Mouse (Mus musculus) heart, adult 2 months (tissue): Measurements from ENCODE around the gene Itga4. TPM values are rescaled to one million over a fixed set of nuclear protein-coding genes. Genes with fewer than 3 reads are reported as not detected.

Experiments used
- DNase-seq, 2 experiments: peaks; one replicate each; pipeline ENCODE4 v3.0.0; 2021
- H3K27ac ChIP-seq: fragments of 200-600 bp; 2 replicates; pipeline ENCODE4 v1.8.1; 2022
- H3K27me3 ChIP-seq: fragments of 200-500 bp; 2 replicates; pipeline ENCODE4 v1.6.1; 2012; ENCODE audit warnings: mild to moderate bottlenecking, low read length, inconsistent platforms, mixed read lengths; ENCODE audit not compliant: control insufficient read depth, insufficient read depth
- H3K36me3 ChIP-seq: fragments of 200-500 bp; 2 replicates; pipeline ENCODE4 v1.6.1; 2012; ENCODE audit warnings: low read length, inconsistent platforms; ENCODE audit not compliant: control insufficient read depth, insufficient read depth
- H3K4me1 ChIP-seq: fragments of 200-500 bp; 2 replicates; pipeline ENCODE4 v1.6.1; 2011; ENCODE audit warnings: low read length; ENCODE audit not compliant: control insufficient read depth, insufficient read depth
- H3K4me3 ChIP-seq: fragments of 200-600 bp; 2 replicates; pipeline ENCODE4 v1.8.1; 2022
- H3K79me2 ChIP-seq: fragments of 200-500 bp; replicated peaks from 2 replicates; pipeline ENCODE4 v1.6.1; 2012; ENCODE audit warnings: mild to moderate bottlenecking, inconsistent platforms, low read length, moderate library complexity, mixed read lengths; ENCODE audit not compliant: control insufficient read depth, insufficient read depth
- H3K9ac ChIP-seq: fragments of 200-500 bp; 2 replicates; pipeline ENCODE4 v1.6.1; 2012; ENCODE audit warnings: low read depth, mild to moderate bottlenecking, control low read depth, inconsistent platforms, low read length, mixed read lengths
- CTCF ChIP-seq: fragments of 200-600 bp; IDR thresholded peaks from 2 replicates; pipeline ENCODE4 v1.8.1; 2022; ENCODE audit warnings: antibody characterized with exemption, mild to moderate bottlenecking, moderate library complexity
- EP300 ChIP-seq: fragments of 200-500 bp; IDR thresholded peaks from 2 replicates; pipeline ENCODE4 v1.6.1; 2011; ENCODE audit warnings: low read depth, low read length, control low read depth; ENCODE audit not compliant: insufficient read depth
- POLR2A ChIP-seq: fragments of 200-500 bp; IDR thresholded peaks from 2 replicates; pipeline ENCODE4 v1.6.1; 2011; ENCODE audit warnings: mild to moderate bottlenecking, low read depth, low read length, control low read depth; ENCODE audit not compliant: insufficient read depth
- WGBS: fragments of 180-500 bp; shearing (Covaris S2); methylation state at CpG from one replicate; pipeline ENCODE4 v1.1.7; 2018; 5-methylcytosine and 5-hydroxymethylcytosine counted together
- intact Hi-C: fragments of 180-260 bp; cut with DNase I; formaldehyde crosslinking; loops from one replicate; pipeline ENCODE4 v1.15.1; 2025
- polyA plus RNA-seq: library from polyadenylated mRNA; depleted of rRNA; stranded (reverse); fragments of >200 nt; gene quantifications from 2 replicates; pipeline ENCODE4 v1.2.3, GENCODE M21; 2012
- total RNA-seq, 2 experiments: library from RNA; stranded (reverse); gene quantifications; 2 replicates each; pipeline ENCODE4 v1.2.3; 2021

The Itga4 gene
- total and polyA plus RNA-seq, 3 experiments: 1.7 to 2.7 (median 1.8) TPM

DNA sequence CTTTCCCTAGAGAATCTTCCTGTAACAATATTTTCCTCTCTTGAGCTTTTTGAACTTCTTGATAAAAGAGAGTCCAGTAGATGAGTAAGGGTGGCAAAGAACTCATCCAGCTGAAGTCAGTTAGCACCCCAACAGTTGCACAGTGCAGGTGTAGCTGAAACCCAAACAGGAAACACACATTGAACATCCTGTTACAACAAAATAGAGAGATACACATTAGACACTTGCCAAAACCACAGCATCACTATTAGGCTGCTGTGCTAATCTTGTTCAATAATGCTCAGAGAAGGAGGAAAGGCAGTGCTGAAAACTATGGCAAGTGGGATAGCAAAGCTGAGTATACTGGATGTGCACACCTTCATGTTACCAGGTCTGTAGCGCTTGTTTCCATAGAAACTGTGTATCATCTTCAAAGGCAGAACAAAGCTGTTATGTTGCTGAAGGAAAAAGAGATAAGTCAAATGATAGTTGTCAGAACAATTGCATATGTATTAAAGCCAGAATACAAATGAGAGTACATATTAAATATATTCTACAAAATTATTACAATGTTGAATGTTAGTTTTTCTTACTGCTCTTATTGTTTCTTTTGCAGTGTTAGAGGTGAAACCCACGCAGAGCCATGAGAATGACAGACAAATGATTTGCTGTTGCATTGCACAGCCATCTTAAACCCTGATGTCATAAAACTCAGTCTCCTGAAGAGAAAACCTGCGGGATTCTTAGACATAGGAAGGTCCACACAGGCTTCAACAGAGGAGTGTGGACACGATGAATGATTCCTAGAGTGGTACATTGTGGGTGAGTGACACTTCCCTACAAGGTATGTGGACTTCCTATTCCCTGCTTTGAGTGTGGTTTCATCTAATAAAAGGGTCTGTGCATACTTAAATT, 23.9 kb upstream of the Itga4 start:
- 83% methylated on average over 4 of the region's 4 CpGs for WGBS

DNA sequence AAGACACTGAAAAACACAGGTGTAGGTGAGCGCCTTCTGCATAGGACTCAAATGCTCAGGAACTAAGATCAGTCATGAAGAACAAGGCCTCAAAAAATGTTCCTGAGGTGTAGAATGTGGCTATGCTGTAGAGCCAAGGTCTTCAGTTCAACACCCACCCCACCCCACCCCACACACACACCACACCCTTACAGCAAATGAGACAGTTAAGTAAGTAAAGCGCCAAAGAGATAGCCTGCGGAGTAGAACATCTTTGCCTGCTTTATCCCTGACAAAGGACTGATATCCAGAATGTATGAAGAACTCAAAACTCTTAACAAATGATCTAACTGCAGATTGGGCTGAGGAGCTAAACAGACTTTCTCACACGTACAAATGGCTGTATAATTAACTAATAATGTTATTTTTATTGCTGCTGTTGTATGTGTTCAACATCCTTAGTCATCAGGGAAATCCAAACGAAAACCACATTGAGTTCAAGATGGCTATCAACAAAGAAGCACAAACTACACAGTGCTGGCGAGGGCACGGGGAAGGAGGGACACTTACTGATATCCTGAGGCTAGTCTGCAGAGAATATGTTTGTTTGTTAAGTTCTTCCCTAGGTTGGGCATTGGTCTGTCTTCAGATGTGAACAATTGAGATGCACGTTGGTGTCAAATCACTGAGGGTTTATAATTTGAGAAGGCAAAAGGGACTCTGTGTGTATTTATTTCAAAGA, 19.3 kb upstream of the Itga4 start:
- no peak overlapping the region for H3K9ac ChIP-seq
- H3K36me3 ChIP-seq: no peaks in the 10 kb centered on the region
- no peaks in the 10 kb centered on the region for H3K4me1 ChIP-seq
- H3K27me3 ChIP-seq: no peaks in the 10 kb centered on the region
- TF ChIP-seq CTCF: no peak
- no peak for TF ChIP-seq POLR2A
- H3K27ac ChIP-seq: no peak overlapping the region
- H3K4me3 ChIP-seq: no peak overlapping the region
- 78% methylated on average over 8 of the region's 8 CpGs for WGBS
- no peaks in the 10 kb centered on the region for H3K79me2 ChIP-seq
- no peak for DNase-seq
- intact Hi-C loops: no loop called here

More for the DNA sequence above, 23.9 kb upstream of the Itga4 start:
- H3K36me3 ChIP-seq: no peaks in the 10 kb centered on the region
- TF ChIP-seq EP300: no peak
- no peak for TF ChIP-seq POLR2A
- TF ChIP-seq CTCF: no peak
- DNase-seq: no peak
- no peaks in the 10 kb centered on the region for H3K79me2 ChIP-seq
- no peak overlapping the region for H3K9ac ChIP-seq
- no peak overlapping the region for H3K4me3 ChIP-seq
- H3K4me1 ChIP-seq: no peaks in the 10 kb centered on the region
- no peaks in the 10 kb centered on the region for H3K27me3 ChIP-seq
- intact Hi-C loops: no loop called here
- no peak overlapping the region for H3K27ac ChIP-seq

GRCm38 (mm10) chr2:79237216-79237615, 18.0 kb upstream of the Itga4 start:
- Histone ChIP-seq H3K36me3 (no peaks in the 10 kb centered on the region), H3K27ac (no peak overlapping the region), H3K4me3 (no peak overlapping the region), H3K9ac (no peak overlapping the region), H3K27me3 (no peaks in the 10 kb centered on the region), H3K4me1 (no peaks in the 10 kb centered on the region), H3K79me2 (no peaks in the 10 kb centered on the region)
- intact Hi-C loops: no loop called here
- DNase-seq: no peak
- TF ChIP-seq CTCF: no peak
- TF ChIP-seq POLR2A: no peak
- TF ChIP-seq EP300: no peak
- 75% methylated on average over 6 of the region's 6 CpGs for WGBS

GRCm38 (mm10) chr2:79244276-79244675, 10.9 kb upstream of the Itga4 start:
- intact Hi-C loops: no loop called here
- no peak overlapping the region for H3K27ac ChIP-seq
- no peaks in the 10 kb centered on the region for H3K27me3 ChIP-seq
- H3K36me3 ChIP-seq: no peaks in the 10 kb centered on the region
- no peak for DNase-seq
- WGBS: 78% methylated on average over 5 of the region's 5 CpGs
- no peak overlapping the region for H3K4me3 ChIP-seq
- H3K9ac ChIP-seq: no peak overlapping the region
- TF ChIP-seq POLR2A: no peak
- no peak for TF ChIP-seq EP300
- TF ChIP-seq CTCF: no peak
- no peaks in the 10 kb centered on the region for H3K4me1 ChIP-seq
- no peaks in the 10 kb centered on the region for H3K79me2 ChIP-seq

DNA sequence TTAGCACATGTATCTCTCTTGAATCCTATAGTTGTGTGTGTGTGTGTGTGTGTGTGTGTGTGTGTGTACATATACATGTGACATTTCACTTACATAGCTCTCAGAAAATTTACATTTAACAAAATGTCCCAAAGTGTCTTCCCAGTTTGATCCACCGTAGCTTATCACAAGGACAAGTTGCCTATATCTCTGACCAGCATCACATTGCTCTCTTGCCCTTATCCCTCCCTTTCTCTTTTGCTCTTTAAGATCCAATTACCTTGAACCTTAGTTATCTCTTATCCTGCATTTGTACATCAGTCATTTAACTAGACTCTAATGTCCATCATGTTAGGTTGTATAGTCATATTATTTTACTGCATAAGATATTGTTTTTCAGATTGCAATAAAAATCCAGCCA, 10.5 kb upstream of the Itga4 start:
- intact Hi-C loops: no loop called here
- DNase-seq: no peak
- H3K4me1 ChIP-seq: no peaks in the 10 kb centered on the region
- H3K27me3 ChIP-seq: no peaks in the 10 kb centered on the region
- no peaks in the 10 kb centered on the region for H3K79me2 ChIP-seq
- H3K36me3 ChIP-seq: no peaks in the 10 kb centered on the region
- TF ChIP-seq POLR2A (no peak), CTCF (no peak), EP300 (no peak)
- no peak overlapping the region for H3K27ac ChIP-seq
- H3K4me3 ChIP-seq: no peak overlapping the region
- no peak overlapping the region for H3K9ac ChIP-seq
- WGBS: 100% methylated on average over 1 of the region's 1 CpGs

GRCm38 (mm10) chr2:79248283-79248682, 6.9 kb upstream of the Itga4 start:
- intact Hi-C loops: no loop called here
- Histone ChIP-seq H3K79me2 (no peaks in the 10 kb centered on the region), H3K4me1 (no peaks in the 10 kb centered on the region), H3K36me3 (no peaks in the 10 kb centered on the region), H3K4me3 (no peak overlapping the region), H3K9ac (no peak overlapping the region), H3K27me3 (no peaks in the 10 kb centered on the region), H3K27ac (no peak overlapping the region)
- no peak for DNase-seq
- TF ChIP-seq POLR2A: no peak
- no peak for TF ChIP-seq EP300
- no peak for TF ChIP-seq CTCF
- 59% methylated on average over 5 of the region's 5 CpGs for WGBS
